ENCODE assay signal across 16 mouse cellular contexts in the genomic region with DNA sequence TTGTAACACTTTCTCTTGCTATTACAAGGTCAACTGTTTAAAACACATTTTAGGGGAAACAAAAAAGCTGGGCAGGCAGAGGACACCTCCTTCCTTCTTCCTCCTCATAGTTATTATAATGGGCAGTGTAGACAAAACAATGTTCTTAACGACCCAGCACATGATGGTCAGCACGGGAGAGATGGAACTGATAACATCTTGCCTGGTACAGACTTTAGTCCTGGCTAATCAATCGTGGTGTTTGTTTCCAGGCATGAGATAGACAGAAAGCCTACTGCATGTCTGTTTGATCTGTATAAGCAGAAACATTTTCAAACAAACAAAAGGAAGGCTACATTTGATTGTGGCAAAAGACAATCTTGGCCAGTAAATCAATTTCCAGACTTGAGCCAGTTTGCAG.
"Had no signal": no experiment of that assay in that cellular context is flagged by ENCODE, and none has a peak within 500 bp of the region (broad histone marks: within the 10 kb centered on the region; RNA-seq: fewer than 3 reads in every experiment).

No protein-coding gene starts in this region.

- H3K27ac ChIP-seq: liver, embryonic 15.5 days; midbrain, embryonic 10.5 days; midbrain, embryonic 12.5 days; neural tube, embryonic 12.5 days; stomach, embryonic 15.5 days; stomach, postnatal 0 days had no signal

- ATAC-seq: midbrain, embryonic 16.5 days had no signal

- H3K36me3 ChIP-seq: liver, embryonic 15.5 days; midbrain, embryonic 10.5 days; midbrain, embryonic 12.5 days; neural tube, embryonic 12.5 days; stomach, embryonic 15.5 days had no signal

- H3K27me3 ChIP-seq: midbrain, embryonic 12.5 days; neural tube, embryonic 12.5 days; stomach, embryonic 15.5 days had no signal

- H3K4me2 ChIP-seq: liver, embryonic 15.5 days; lung, embryonic 14.5 days; midbrain, embryonic 12.5 days; neural tube, embryonic 12.5 days; stomach, embryonic 15.5 days had no signal

- H3K9ac ChIP-seq: liver, embryonic 15.5 days; lung, embryonic 14.5 days; midbrain, embryonic 12.5 days; neural tube, embryonic 12.5 days; stomach, embryonic 15.5 days had no signal

- H3K9me3 ChIP-seq: liver, embryonic 15.5 days; midbrain, embryonic 10.5 days; midbrain, embryonic 12.5 days; neural tube, embryonic 12.5 days; stomach, embryonic 15.5 days had no signal

- H3K4me1 ChIP-seq: midbrain, embryonic 10.5 days; neural tube, embryonic 12.5 days had no signal

- DNase-seq: lung, adult 18-20 months; lung, embryonic 14.5 days; lung, postnatal 10 days; lung, postnatal 4 days; midbrain, embryonic 14.5 days; right cerebral cortex, postnatal 14 days; thymus, adult 2 months; thymus, postnatal 25 days; thymus, postnatal 4 days had no signal

- H3K4me3 ChIP-seq: liver, embryonic 15.5 days; midbrain, embryonic 10.5 days; midbrain, embryonic 12.5 days; neural tube, embryonic 12.5 days; stomach, embryonic 15.5 days had no signal
